Mouse (Mus musculus) liver, embryonic 14 days (tissue): ENCODE data around the gene Tmem9b. TPM values are rescaled to one million over a fixed set of nuclear protein-coding genes. Genes with fewer than 3 reads are reported as not detected.

Experiments
- polyA plus RNA-seq: library from polyadenylated mRNA; depleted of rRNA; stranded (reverse); fragments of >200 nt; gene quantifications from 2 replicates; pipeline ENCODE4 v1.2.3, GENCODE M21; 2012; rRNA removed

Tmem9b gene
- 15.9 and 18.2 TPM in 2 replicates for polyA plus RNA-seq

GRCm38 (mm10) chr7:109752008-109752925 lies at the start of gene Tmem9b:
TSS of gene Tmem9b (minus strand) at chr7:109752875.

GRCm38 (mm10) chr7:109781470-109782203 lies 29.0 kb upstream of the Tmem9b start, which contains the start of gene Nrip3:
TSS of gene Nrip3 (minus strand) at chr7:109782025.

GRCm38 (mm10) chr7:109731626-109732025 lies 21.0 kb downstream of the Tmem9b start, which contains the start of gene Ascl3:
TSS of gene Ascl3 (minus strand) at chr7:109731726.

GRCm38 (mm10) chr7:109723697-109724096 lies 29.0 kb downstream of the Tmem9b start, which contains the start of gene BC051019:
TSS of gene BC051019 (minus strand) at chr7:109723850.

GRCm38 (mm10) chr7:109703190-109704015 lies 49.3 kb downstream of the Tmem9b start, which contains the start of the genes St5 and Akip1:
TSS of gene St5 (minus strand) at chr7:109703605.
TSS of gene Akip1 (plus strand) at chr7:109703690.

Other genes with a start within 250 kb of the Tmem9b start
- 0.03 TPM in 2 replicates for gene Trim66, start 244.7 kb downstream of the Tmem9b start, polyA plus RNA-seq
- gene Rpl27a, start 233.7 kb downstream of the Tmem9b start, polyA plus RNA-seq = 434 and 498 TPM in 2 replicates
- 13.6 and 14.8 TPM in 2 replicates for gene St5, start 49.3 kb downstream of the Tmem9b start, polyA plus RNA-seq
- 20.3 and 23.0 TPM in 2 replicates for gene Akip1, start 49.2 kb downstream of the Tmem9b start, polyA plus RNA-seq
- gene BC051019, start 29.0 kb downstream of the Tmem9b start, polyA plus RNA-seq = 0.08 TPM in 1 of 2 replicates, not detected in the other
- gene Ascl3, start 21.1 kb downstream of the Tmem9b start, polyA plus RNA-seq = not detected in 2 replicates
- 0.25 and 0.29 TPM in 2 replicates for gene Nrip3, start 29.1 kb upstream of the Tmem9b start, polyA plus RNA-seq
- gene Scube2, start 112.8 kb upstream of the Tmem9b start, polyA plus RNA-seq = 0.02 TPM in 2 replicates
- gene Dennd5a, start 207.6 kb upstream of the Tmem9b start, polyA plus RNA-seq = 13.2 and 13.6 TPM in 2 replicates
- gene Tmem41b, start 234.1 kb upstream of the Tmem9b start, polyA plus RNA-seq = 14.6 and 16.4 TPM in 2 replicates